Mouse (Mus musculus): ENCODE results near the gene Zdhhc1. TPM values are rescaled to one million over a fixed set of nuclear protein-coding genes. Genes with fewer than 3 reads are reported as not detected.

Zdhhc1 gene
- polyA plus RNA-seq, 1 experiment from 2014 or later = 19.0 TPM

DNA sequence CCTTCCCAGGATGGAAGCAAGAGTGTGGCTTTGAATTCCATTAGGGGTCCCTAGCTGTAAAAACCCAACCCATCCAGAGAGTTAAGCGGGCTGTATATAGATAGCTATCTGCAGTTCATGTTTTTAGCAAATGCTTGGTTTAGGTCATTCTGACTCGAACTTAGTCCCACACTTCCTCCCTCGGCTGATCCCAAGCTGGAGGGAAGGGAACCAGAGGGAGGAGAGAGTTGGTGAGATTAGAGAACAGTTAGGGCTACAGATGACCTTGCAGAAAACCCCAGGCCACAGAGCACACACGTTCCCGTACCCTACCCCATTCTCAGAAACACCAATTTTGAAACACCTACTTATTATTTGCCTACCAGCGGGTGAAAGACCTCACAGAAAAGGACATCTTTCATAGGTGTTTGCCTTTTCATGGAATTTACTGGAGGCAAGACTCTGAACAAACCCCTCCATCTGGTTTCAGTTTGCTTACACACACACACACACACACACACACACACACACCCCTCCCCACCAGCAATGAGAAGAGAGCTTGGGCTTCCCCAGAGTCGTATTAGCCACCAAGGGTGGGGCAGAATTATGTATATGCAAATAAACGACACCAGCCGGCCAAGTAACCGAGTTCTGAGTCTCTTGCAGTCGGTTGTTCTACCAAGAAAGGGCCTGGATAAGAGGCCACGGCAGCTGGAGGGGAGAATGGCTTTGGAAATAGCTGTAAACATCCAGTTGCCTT is 13.5 kb upstream of the Zdhhc1 start:
- no peak overlapping the region for H3K9ac ChIP-seq (ENCODE audit: low read depth, low read length)
- H3K27me3 ChIP-seq (ENCODE audit: control insufficient read depth, insufficient read depth, low read length) = no peaks in the 10 kb centered on the region
- no peak overlapping the region for H3K4me2 ChIP-seq (replicated peaks; ENCODE audit: low read depth, low read length)
- ATAC-seq (ENCODE audit: low FRiP score) = no peak
- no peaks in the 10 kb centered on the region for H3K36me3 ChIP-seq (ENCODE audit: control insufficient read depth, insufficient read depth, low read length)
- H3K9me3 ChIP-seq (ENCODE audit: control insufficient read depth, low read length) = no peaks in the 10 kb centered on the region
- WGBS = 55% methylated on average over 12 of the region's 12 CpGs
- H3K4me3 ChIP-seq (ENCODE audit: low read depth, low read length) = no peak overlapping the region
- no peaks in the 10 kb centered on the region for H3K4me1 ChIP-seq (replicated peaks; ENCODE audit: control insufficient read depth, insufficient read depth, low read length)
- DNase-seq (ENCODE audit: low spot score) = no peak
- no peak overlapping the region for H3K27ac ChIP-seq (ENCODE audit: low read depth, low read length)

- DNase-seq (ENCODE audit: low spot score) = no peak
These were observed 12.1 kb upstream of the Zdhhc1 start for GRCm38 (mm10) chr8:105508758-105509157.

GRCm38 (mm10) chr8:105506977-105507376 is 10.3 kb upstream of the Zdhhc1 start:
- Histone ChIP-seq H3K4me1 (replicated peaks; ENCODE audit: control insufficient read depth, insufficient read depth, low read length) (no peaks in the 10 kb centered on the region), H3K27me3 (ENCODE audit: control insufficient read depth, insufficient read depth, low read length) (no peaks in the 10 kb centered on the region), H3K36me3 (ENCODE audit: control insufficient read depth, insufficient read depth, low read length) (no peaks in the 10 kb centered on the region), H3K27ac (ENCODE audit: low read depth, low read length) (no peak overlapping the region), H3K9me3 (ENCODE audit: control insufficient read depth, low read length) (no peaks in the 10 kb centered on the region), H3K9ac (ENCODE audit: low read depth, low read length) (no peak overlapping the region), H3K4me2 (replicated peaks; ENCODE audit: low read depth, low read length) (no peak overlapping the region), H3K4me3 (ENCODE audit: low read depth, low read length) (no peak overlapping the region)
- ATAC-seq (ENCODE audit: low FRiP score) = no peak
- DNase-seq (ENCODE audit: low spot score) = no peak
- WGBS = 86% methylated on average over 6 of the region's 6 CpGs

More at GRCm38 (mm10) chr8:105508758-105509157, 12.1 kb upstream of the Zdhhc1 start:
- no peaks in the 10 kb centered on the region for H3K4me1 ChIP-seq (replicated peaks; ENCODE audit: control insufficient read depth, insufficient read depth, low read length)
- no peak for ATAC-seq (ENCODE audit: low FRiP score)
- no peak overlapping the region for H3K27ac ChIP-seq (ENCODE audit: low read depth, low read length)
- H3K4me3 ChIP-seq (ENCODE audit: low read depth, low read length) = no peak overlapping the region
- no peak overlapping the region for H3K4me2 ChIP-seq (replicated peaks; ENCODE audit: low read depth, low read length)
- H3K9me3 ChIP-seq (ENCODE audit: control insufficient read depth, low read length) = no peaks in the 10 kb centered on the region
- WGBS = 54% methylated on average over 1 of the region's 2 CpGs
- no peaks in the 10 kb centered on the region for H3K36me3 ChIP-seq (ENCODE audit: control insufficient read depth, insufficient read depth, low read length)
- 0 out of 2 replicates have a peak overlapping the region, but pooled peaks have one; percentile 24 for H3K9ac ChIP-seq (ENCODE audit: low read depth, low read length)
- no peaks in the 10 kb centered on the region for H3K27me3 ChIP-seq (ENCODE audit: control insufficient read depth, insufficient read depth, low read length)

GRCm38 (mm10) chr8:105504617-105505016 is 7.9 kb upstream of the Zdhhc1 start:
- no peak for ATAC-seq (ENCODE audit: low FRiP score)
- Histone ChIP-seq H3K4me1 (replicated peaks; ENCODE audit: control insufficient read depth, insufficient read depth, low read length) (no peaks in the 10 kb centered on the region), H3K4me3 (ENCODE audit: low read depth, low read length) (no peak overlapping the region), H3K36me3 (ENCODE audit: control insufficient read depth, insufficient read depth, low read length) (no peaks in the 10 kb centered on the region), H3K27ac (ENCODE audit: low read depth, low read length) (no peak overlapping the region), H3K27me3 (ENCODE audit: control insufficient read depth, insufficient read depth, low read length) (no peaks in the 10 kb centered on the region), H3K9ac (ENCODE audit: low read depth, low read length) (no peak overlapping the region), H3K4me2 (replicated peaks; ENCODE audit: low read depth, low read length) (no peak overlapping the region), H3K9me3 (ENCODE audit: control insufficient read depth, low read length) (no peaks in the 10 kb centered on the region)
- WGBS = 90% methylated on average over 3 of the region's 3 CpGs
- DNase-seq (ENCODE audit: low spot score) = no peak

DNA sequence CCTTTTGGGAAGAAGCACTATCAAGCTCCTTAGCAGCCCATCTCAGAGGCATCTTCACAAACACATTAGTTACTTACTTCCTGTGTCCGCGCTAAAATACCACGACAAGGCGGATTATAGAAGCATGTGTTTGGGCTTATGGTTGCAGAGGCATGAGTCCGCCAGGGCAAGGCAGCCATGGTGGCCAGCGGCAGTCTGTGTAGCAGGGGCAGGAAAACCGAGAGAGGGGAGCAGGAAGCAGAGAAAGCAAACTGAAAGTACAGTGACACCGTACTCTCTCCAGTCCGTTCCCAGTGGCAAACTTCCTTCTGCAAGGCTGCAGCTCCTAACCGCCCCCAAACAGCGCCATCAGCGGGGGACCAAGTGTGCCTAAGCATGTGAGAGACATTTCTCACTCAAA is 3.1 kb upstream of the Zdhhc1 start:
- no peaks in the 10 kb centered on the region for H3K27me3 ChIP-seq (ENCODE audit: control insufficient read depth, insufficient read depth, low read length)
- no peak overlapping the region for H3K4me2 ChIP-seq (replicated peaks; ENCODE audit: low read depth, low read length)
- H3K27ac ChIP-seq (ENCODE audit: low read depth, low read length) = no peak overlapping the region
- no peaks in the 10 kb centered on the region for H3K36me3 ChIP-seq (ENCODE audit: control insufficient read depth, insufficient read depth, low read length)
- DNase-seq (ENCODE audit: low spot score) (no peak), ATAC-seq (ENCODE audit: low FRiP score) (no peak)
- no peaks in the 10 kb centered on the region for H3K9me3 ChIP-seq (ENCODE audit: control insufficient read depth, low read length)
- H3K4me1 ChIP-seq (replicated peaks; ENCODE audit: control insufficient read depth, insufficient read depth, low read length) = peaks cover 4% of the 10 kb centered on the region; the same call in 1 of the 2 replicates
- no peak overlapping the region for H3K4me3 ChIP-seq (ENCODE audit: low read depth, low read length)
- 69% methylated on average over 12 of the region's 12 CpGs for WGBS
- no peak overlapping the region for H3K9ac ChIP-seq (ENCODE audit: low read depth, low read length)

- peak overlapping the region; percentile 85 for H3K9ac ChIP-seq (ENCODE audit: low read depth, low read length)
These were observed 1.1 kb downstream of the Zdhhc1 start for GRCm38 (mm10) chr8:105495350-105496302.

DNA sequence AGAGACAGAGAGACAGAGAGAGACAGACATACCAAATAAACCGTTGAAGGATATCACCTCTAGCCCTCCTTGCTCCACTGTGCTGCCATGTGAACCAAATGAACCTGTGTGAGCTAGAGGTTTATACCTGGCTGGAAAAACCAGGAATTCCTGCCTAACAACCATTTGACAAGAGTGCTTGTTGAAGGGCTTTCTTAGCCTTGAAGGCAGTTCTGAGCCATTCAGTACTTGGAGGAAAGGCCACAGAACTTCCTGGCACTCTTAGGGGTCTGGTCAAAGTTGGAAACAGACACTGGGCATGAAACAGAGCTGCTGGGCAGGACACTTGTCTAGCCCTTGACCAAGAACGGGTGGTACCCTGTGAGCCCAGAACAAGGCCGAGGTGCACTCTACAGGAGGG is 2.1 kb downstream of the Zdhhc1 start:
- H3K9ac ChIP-seq (ENCODE audit: low read depth, low read length) = no peak overlapping the region
- no peak overlapping the region for H3K4me3 ChIP-seq (ENCODE audit: low read depth, low read length)
- no peaks in the 10 kb centered on the region for H3K27me3 ChIP-seq (ENCODE audit: control insufficient read depth, insufficient read depth, low read length)
- H3K4me2 ChIP-seq (replicated peaks; ENCODE audit: low read depth, low read length) = no peak overlapping the region
- H3K36me3 ChIP-seq (ENCODE audit: control insufficient read depth, insufficient read depth, low read length) = no peaks in the 10 kb centered on the region
- H3K27ac ChIP-seq (ENCODE audit: low read depth, low read length) = no peak overlapping the region
- H3K9me3 ChIP-seq (ENCODE audit: control insufficient read depth, low read length) = no peaks in the 10 kb centered on the region
- no peak for DNase-seq (ENCODE audit: low spot score)
- peaks cover 4% of the 10 kb centered on the region; the same call in 1 of the 2 replicates for H3K4me1 ChIP-seq (replicated peaks; ENCODE audit: control insufficient read depth, insufficient read depth, low read length)
- ATAC-seq (ENCODE audit: low FRiP score) = no peak
- WGBS = 86% methylated on average over 3 of the region's 3 CpGs

More at GRCm38 (mm10) chr8:105495350-105496302, 1.1 kb downstream of the Zdhhc1 start:
- H3K4me1 ChIP-seq (replicated peaks; ENCODE audit: control insufficient read depth, insufficient read depth, low read length) = peaks cover 4% of the 10 kb centered on the region; the same call in 1 of the 2 replicates
- DNase-seq (ENCODE audit: low spot score) (peak; percentile 22), ATAC-seq (ENCODE audit: low FRiP score) (no peak)
- no peak overlapping the region for H3K27ac ChIP-seq (ENCODE audit: low read depth, low read length)
- 42% methylated on average over 17 of the region's 17 CpGs for WGBS
- no peaks in the 10 kb centered on the region for H3K9me3 ChIP-seq (ENCODE audit: control insufficient read depth, low read length)
- no peaks in the 10 kb centered on the region for H3K36me3 ChIP-seq (ENCODE audit: control insufficient read depth, insufficient read depth, low read length)
- H3K4me2 ChIP-seq (replicated peaks; ENCODE audit: low read depth, low read length) = peak overlapping the region; percentile 94
- H3K4me3 ChIP-seq (ENCODE audit: low read depth, low read length) = peak overlapping the region; percentile 88
- no peaks in the 10 kb centered on the region for H3K27me3 ChIP-seq (ENCODE audit: control insufficient read depth, insufficient read depth, low read length)

DNA sequence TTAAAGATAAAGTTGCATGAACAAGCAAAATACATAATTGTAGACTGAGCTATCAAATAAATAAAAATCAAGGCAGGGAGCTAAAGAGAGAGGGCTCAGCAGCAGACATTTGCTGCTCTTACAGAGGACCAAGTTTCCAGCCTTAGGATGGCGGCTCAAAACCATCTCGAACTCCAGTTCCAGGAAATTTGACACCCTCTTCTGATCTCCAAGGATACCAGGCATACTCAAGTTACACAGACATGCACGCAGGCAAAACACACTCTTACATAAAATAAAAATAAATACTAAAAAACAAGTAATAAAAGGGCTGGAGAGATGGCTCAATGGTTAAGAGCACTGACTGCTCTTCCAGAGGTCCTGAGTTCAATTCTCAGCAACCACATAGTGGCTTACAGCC is 3.2 kb downstream of the Zdhhc1 start:
- WGBS = 53% methylated on average over 3 of the region's 3 CpGs
- Histone ChIP-seq H3K36me3 (ENCODE audit: control insufficient read depth, insufficient read depth, low read length) (no peaks in the 10 kb centered on the region), H3K9me3 (ENCODE audit: control insufficient read depth, low read length) (no peaks in the 10 kb centered on the region), H3K4me2 (replicated peaks; ENCODE audit: low read depth, low read length) (no peak overlapping the region), H3K4me1 (replicated peaks; ENCODE audit: control insufficient read depth, insufficient read depth, low read length) (peaks cover 4% of the 10 kb centered on the region; the same call in 1 of the 2 replicates), H3K27me3 (ENCODE audit: control insufficient read depth, insufficient read depth, low read length) (no peaks in the 10 kb centered on the region), H3K4me3 (ENCODE audit: low read depth, low read length) (no peak overlapping the region), H3K9ac (ENCODE audit: low read depth, low read length) (no peak overlapping the region), H3K27ac (ENCODE audit: low read depth, low read length) (no peak overlapping the region)
- DNase-seq (ENCODE audit: low spot score) (no peak), ATAC-seq (ENCODE audit: low FRiP score) (no peak)
